Mouse (Mus musculus) embryonic facial prominence, embryonic 11.5 days (tissue): ENCODE measurements at regions not wholly inside any gene's neighbourhood (a gene's known extent, or its start where the extent isn't known, plus 50 kb on each side); places are given as distances from the start of the nearest gene placed in this dataset.
A peak's percentile ranks its signal among the peaks of the same experiment; 100 is the strongest.

Experiments used
- ATAC-seq: fragments of 200-750 bp; cut with Nextera tagmentation; replicated peaks from 2 replicates; pipeline ENCODE4 v1.8.0; 2017; ENCODE audit warnings: low read depth; ENCODE audit not compliant: insufficient number of reproducible peaks, low FRiP score, low TSS enrichment
- DNase-seq: peaks from one replicate; pipeline ENCODE4 v3.0.0-alpha.2; 2015; ENCODE audit warnings: low spot score
- H3K27ac ChIP-seq: fragments of 300-500 bp; sonication (generic); replicated peaks from 2 replicates; pipeline ENCODE4 v1.5.1; 2014; ENCODE audit warnings: mild to moderate bottlenecking, low read depth, low read length, control low read depth
- H3K27me3 ChIP-seq: fragments of 300-500 bp; sonication (generic); 2 replicates; pipeline ENCODE4 v1.6.1; 2014; ENCODE audit warnings: mild to moderate bottlenecking, low read length, moderate library complexity, mixed read lengths; ENCODE audit not compliant: control insufficient read depth, insufficient read depth
- H3K36me3 ChIP-seq: fragments of 300-500 bp; sonication (generic); replicated peaks from 2 replicates; pipeline ENCODE4 v1.6.1; 2014; ENCODE audit warnings: low read depth, mild to moderate bottlenecking, low read length, moderate library complexity, mixed read lengths; ENCODE audit not compliant: control insufficient read depth, insufficient read depth
- H3K4me1 ChIP-seq: fragments of 300-500 bp; sonication (generic); 2 replicates; pipeline ENCODE4 v1.6.1; 2014; ENCODE audit warnings: low read length, mixed read lengths; ENCODE audit not compliant: control insufficient read depth, insufficient read depth
- H3K4me2 ChIP-seq: fragments of 300-500 bp; sonication (generic); 2 replicates; pipeline ENCODE4 v1.6.1; 2014; ENCODE audit warnings: low read depth, mild to moderate bottlenecking, control low read depth, low read length, moderate library complexity
- H3K4me3 ChIP-seq: fragments of 300-500 bp; sonication (generic); 2 replicates; pipeline ENCODE4 v1.5.1; 2014; ENCODE audit warnings: low read depth, low read length, control low read depth
- H3K9ac ChIP-seq: fragments of 300-500 bp; sonication (generic); replicated peaks from 2 replicates; pipeline ENCODE4 v1.6.1; 2014; ENCODE audit warnings: mild to moderate bottlenecking, control low read depth, low read length
- H3K9me3 ChIP-seq: fragments of 300-500 bp; sonication (generic); replicated peaks from 2 replicates; pipeline ENCODE4 v1.6.1; 2016; ENCODE audit warnings: mild to moderate bottlenecking, low read length, inconsistent platforms, mixed read lengths; ENCODE audit not compliant: control insufficient read depth
- WGBS: fragments of 180-500 bp; shearing (Covaris S2); extraction: QIAGEN DNeasy Blood & Tissue Kit; methylation state at CpG from one replicate; pipeline ENCODE4 v1.1.7; 2014; 5-methylcytosine and 5-hydroxymethylcytosine counted together

- Histone ChIP-seq H3K4me3 (no peak overlapping the region), H3K27me3 (no peaks in the 10 kb centered on the region), H3K9ac (no peak overlapping the region), H3K27ac (no peak overlapping the region), H3K4me2 (no peak overlapping the region), H3K36me3 (no peaks in the 10 kb centered on the region), H3K9me3 (no peaks in the 10 kb centered on the region), H3K4me1 (no peaks in the 10 kb centered on the region)
- no peak for DNase-seq
- no peak for ATAC-seq
These were observed 207.5 kb upstream of the 4931417E11Rik start for GRCm38 (mm10) chr6:73676979-73677378.

GRCm38 (mm10) chr6:73669401-73669800 is 199.9 kb upstream of the 4931417E11Rik start:
- Histone ChIP-seq H3K9me3 (no peaks in the 10 kb centered on the region), H3K27ac (no peak overlapping the region), H3K36me3 (no peaks in the 10 kb centered on the region), H3K4me1 (no peaks in the 10 kb centered on the region), H3K4me2 (no peak overlapping the region), H3K4me3 (no peak overlapping the region), H3K27me3 (no peaks in the 10 kb centered on the region), H3K9ac (no peak overlapping the region)
- DNase-seq (peak; percentile 0), ATAC-seq (no peak)
- WGBS: 36% methylated on average over 1 of the region's 1 CpGs

GRCm38 (mm10) chr6:73658988-73659387 is 189.5 kb upstream of the 4931417E11Rik start:
- no peak for DNase-seq
- no peaks in the 10 kb centered on the region for H3K4me1 ChIP-seq
- no peak overlapping the region for H3K27ac ChIP-seq
- H3K36me3 ChIP-seq: no peaks in the 10 kb centered on the region
- H3K27me3 ChIP-seq: no peaks in the 10 kb centered on the region
- no peak overlapping the region for H3K9ac ChIP-seq
- ATAC-seq: no peak
- no peak overlapping the region for H3K4me3 ChIP-seq
- 77% methylated on average over 5 of the region's 5 CpGs for WGBS
- no peak overlapping the region for H3K4me2 ChIP-seq
- H3K9me3 ChIP-seq: no peaks in the 10 kb centered on the region

- Histone ChIP-seq H3K27ac (no peak overlapping the region), H3K27me3 (no peaks in the 10 kb centered on the region), H3K36me3 (no peaks in the 10 kb centered on the region), H3K4me2 (no peak overlapping the region), H3K9me3 (no peaks in the 10 kb centered on the region), H3K4me1 (no peaks in the 10 kb centered on the region), H3K4me3 (no peak overlapping the region), H3K9ac (no peak overlapping the region)
- DNase-seq (no peak), ATAC-seq (no peak)
- WGBS: 42% methylated on average over 2 of the region's 2 CpGs
These were observed 175.9 kb upstream of the 4931417E11Rik start for GRCm38 (mm10) chr6:73645378-73645777.

GRCm38 (mm10) chr6:73644778-73645267 is 175.4 kb upstream of the 4931417E11Rik start:
- no peak for ATAC-seq
- Histone ChIP-seq H3K36me3 (no peaks in the 10 kb centered on the region), H3K9me3 (no peaks in the 10 kb centered on the region), H3K27me3 (no peaks in the 10 kb centered on the region), H3K9ac (no peak overlapping the region), H3K4me2 (no peak overlapping the region), H3K4me1 (no peaks in the 10 kb centered on the region), H3K27ac (no peak overlapping the region), H3K4me3 (no peak overlapping the region)
- no peak for DNase-seq
- WGBS: 71% methylated on average over 2 of the region's 2 CpGs

GRCm38 (mm10) chr6:73628600-73628999 is 159.1 kb upstream of the 4931417E11Rik start:
- Histone ChIP-seq H3K36me3 (no peaks in the 10 kb centered on the region), H3K9me3 (no peaks in the 10 kb centered on the region), H3K4me1 (no peaks in the 10 kb centered on the region), H3K9ac (no peak overlapping the region), H3K27ac (no peak overlapping the region), H3K4me3 (no peak overlapping the region), H3K27me3 (no peaks in the 10 kb centered on the region), H3K4me2 (no peak overlapping the region)
- WGBS: 16% methylated on average over 1 of the region's 1 CpGs
- DNase-seq (no peak), ATAC-seq (no peak)

- Histone ChIP-seq H3K4me2 (no peak overlapping the region), H3K36me3 (no peaks in the 10 kb centered on the region), H3K9ac (no peak overlapping the region), H3K9me3 (no peaks in the 10 kb centered on the region), H3K27me3 (no peaks in the 10 kb centered on the region), H3K4me3 (no peak overlapping the region), H3K27ac (no peak overlapping the region), H3K4me1 (no peaks in the 10 kb centered on the region)
- WGBS: 72% methylated on average over 5 of the region's 5 CpGs
- DNase-seq (no peak), ATAC-seq (no peak)
These were observed 157.0 kb upstream of the 4931417E11Rik start for GRCm38 (mm10) chr6:73626451-73626850.

- WGBS: 89% methylated on average over 1 of the region's 1 CpGs
These were observed 154.7 kb upstream of the 4931417E11Rik start for GRCm38 (mm10) chr6:73624211-73624610.

More at GRCm38 (mm10) chr6:73624211-73624610, 154.7 kb upstream of the 4931417E11Rik start:
- no peak overlapping the region for H3K4me3 ChIP-seq
- no peak overlapping the region for H3K9ac ChIP-seq
- no peak for DNase-seq
- no peaks in the 10 kb centered on the region for H3K36me3 ChIP-seq
- no peak overlapping the region for H3K4me2 ChIP-seq
- no peak for ATAC-seq
- no peak overlapping the region for H3K27ac ChIP-seq
- no peaks in the 10 kb centered on the region for H3K4me1 ChIP-seq
- H3K27me3 ChIP-seq: no peaks in the 10 kb centered on the region
- no peaks in the 10 kb centered on the region for H3K9me3 ChIP-seq
